Mouse (Mus musculus) liver, embryonic 14.5 days (tissue): ENCODE data around the gene Aebp2.
"Not testable (repeated sequence)": the region's sequence is repeated elsewhere in the genome, so short reads cannot be mapped to it uniquely, and the experiment has no call there.

Experiments
- CTCF ChIP-seq: IDR thresholded peaks from 2 replicates; pipeline ENCODE4 v1.5.1; 2016; ENCODE audit warnings: antibody characterized with exemption, low read depth, control low read depth
- EP300 ChIP-seq: IDR thresholded peaks from 2 replicates; pipeline ENCODE4 v1.6.1; 2016; ENCODE audit warnings: antibody characterized with exemption, low read depth

GRCm38 (mm10) chr6:140600671-140601070, 21.8 kb upstream of the Aebp2 start:
- TF ChIP-seq EP300, CTCF: not testable (repeated sequence)
